Mouse (Mus musculus): ENCODE measurements around the gene Svopl. TPM values are rescaled to one million over a fixed set of nuclear protein-coding genes. Genes with fewer than 3 reads are reported as not detected.
A peak's percentile ranks its signal among the peaks of the same experiment; 100 is the strongest.

Gene Svopl
- total RNA-seq (2015), result not detected in 2 replicates
- not detected in 2 replicates for total RNA-seq (2017)

DNA sequence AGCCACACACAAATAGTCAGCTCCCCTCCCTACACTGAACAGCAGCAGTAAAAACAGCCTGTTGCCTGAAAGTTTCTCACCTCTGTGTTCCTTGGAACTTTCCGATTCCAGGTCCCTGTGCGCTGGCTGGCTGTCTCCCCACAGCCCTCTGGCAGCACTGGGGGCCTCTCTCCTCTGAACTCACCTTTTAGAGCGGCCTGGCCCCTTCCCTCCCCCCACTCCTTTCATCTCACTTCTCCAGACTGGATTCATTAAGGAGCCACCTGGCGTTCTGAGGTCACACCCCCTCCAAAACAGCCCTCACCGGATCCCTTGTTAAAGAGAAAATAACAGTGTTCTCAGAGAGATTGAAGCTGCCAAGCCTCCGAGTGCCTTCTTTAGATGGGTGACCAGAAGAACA is at the start of gene Svopl:
Gene Svopl, minus strand, starts transcription at position 159 of the 400 bp plus-strand sequence.
- ATAC-seq (replicated peaks; ENCODE audit: poor library complexity), result no peak

DNA sequence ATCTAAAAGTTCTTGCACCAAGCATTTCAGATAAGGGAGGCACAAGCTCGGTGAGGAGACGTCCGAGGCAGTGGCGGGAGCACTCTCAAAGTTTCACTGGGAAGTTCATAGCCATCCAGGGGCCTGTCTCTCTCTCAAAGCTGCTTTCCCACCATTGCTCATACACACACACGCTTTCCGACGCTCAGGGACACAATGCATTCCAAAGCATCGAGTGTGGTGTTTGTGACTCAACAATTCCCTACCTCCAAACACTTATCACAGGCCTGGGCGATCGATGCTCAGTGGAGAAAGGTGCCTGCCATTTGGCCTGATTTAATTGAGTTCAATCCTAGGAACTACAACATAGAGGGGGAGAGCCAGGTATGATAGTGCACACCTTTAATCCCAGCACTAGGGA is 47.9 kb upstream of the Svopl start:
- ATAC-seq (replicated peaks; ENCODE audit: poor library complexity), result no peak

DNA sequence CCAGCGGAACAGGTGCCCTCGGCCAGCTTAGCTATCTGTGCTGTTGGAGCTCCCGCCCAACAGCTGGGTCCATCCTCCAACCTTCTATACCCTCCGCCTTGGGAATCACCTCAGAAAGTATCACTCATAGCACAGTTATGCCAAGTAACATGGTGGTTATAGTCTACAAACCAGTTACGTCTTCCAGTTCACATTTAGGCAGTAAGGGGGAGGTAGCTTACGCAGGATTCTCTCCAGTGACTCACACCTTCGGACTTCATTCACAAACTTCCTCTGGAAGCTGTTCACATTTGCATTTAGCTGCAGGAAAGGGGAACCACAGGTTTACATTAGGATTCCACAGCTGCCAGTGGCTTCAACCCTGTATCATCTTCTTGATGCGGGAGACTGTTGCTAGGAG is 45.7 kb upstream of the Svopl start:
- ATAC-seq (replicated peaks; ENCODE audit: poor library complexity), result no peak

GRCm38 (mm10) chr6:38087242-38088026 is 40.6 kb upstream of the Svopl start:
- no peak for ATAC-seq (replicated peaks; ENCODE audit: poor library complexity)

DNA sequence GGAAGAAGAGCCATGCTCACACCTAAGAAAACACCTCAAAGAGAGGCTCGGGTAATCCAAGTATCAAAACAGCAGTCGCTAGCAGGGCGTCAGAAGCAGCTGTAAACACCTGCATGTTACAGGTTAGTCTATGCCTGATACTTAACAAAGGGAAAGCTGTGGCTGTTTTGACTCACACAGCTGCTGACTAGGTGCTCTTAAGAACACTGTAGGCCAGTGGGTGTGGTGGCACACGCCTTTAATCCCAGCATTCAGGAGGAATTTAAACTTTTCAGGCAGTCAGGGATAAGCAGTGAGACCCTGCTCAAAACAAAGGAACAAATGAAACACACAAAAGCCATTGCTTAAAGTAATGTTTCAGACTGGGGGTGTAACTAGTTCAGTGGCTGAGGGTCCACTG is 36.4 kb upstream of the Svopl start:
- no peak for ATAC-seq (replicated peaks; ENCODE audit: poor library complexity)

DNA sequence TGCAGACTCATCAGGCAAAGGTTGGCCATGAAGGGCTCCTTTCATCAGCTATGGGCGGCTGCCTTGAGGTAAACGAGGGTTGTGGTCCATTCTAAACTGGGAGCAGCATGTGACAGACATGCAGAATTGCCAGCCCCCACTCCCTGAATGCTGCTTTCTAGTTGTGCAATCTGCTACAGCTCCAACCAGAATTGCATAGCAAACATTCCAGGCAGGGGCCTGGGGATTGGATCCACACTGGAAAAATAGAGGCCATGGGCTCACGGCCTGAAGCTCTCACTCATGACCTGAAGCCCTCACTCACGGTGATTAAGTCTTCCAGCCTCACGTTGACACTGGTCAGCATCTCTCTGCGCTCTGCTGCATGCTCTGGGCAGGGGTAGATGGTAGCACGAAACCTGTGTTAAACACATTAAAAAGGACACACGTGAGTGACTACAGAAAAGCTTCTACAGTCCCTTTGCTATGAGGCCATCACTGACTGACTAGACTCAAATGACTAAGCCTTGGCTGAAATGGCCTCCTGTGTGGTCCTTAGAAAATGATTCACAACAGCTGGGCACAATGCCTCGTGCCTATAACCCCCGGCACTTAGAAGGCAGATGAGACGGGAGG is 35.0 kb upstream of the Svopl start:
- no peak for ATAC-seq (replicated peaks; ENCODE audit: poor library complexity)

- ATAC-seq (replicated peaks; ENCODE audit: poor library complexity), result no peak
These were observed 33.6 kb upstream of the Svopl start for GRCm38 (mm10) chr6:38080364-38080763.

DNA sequence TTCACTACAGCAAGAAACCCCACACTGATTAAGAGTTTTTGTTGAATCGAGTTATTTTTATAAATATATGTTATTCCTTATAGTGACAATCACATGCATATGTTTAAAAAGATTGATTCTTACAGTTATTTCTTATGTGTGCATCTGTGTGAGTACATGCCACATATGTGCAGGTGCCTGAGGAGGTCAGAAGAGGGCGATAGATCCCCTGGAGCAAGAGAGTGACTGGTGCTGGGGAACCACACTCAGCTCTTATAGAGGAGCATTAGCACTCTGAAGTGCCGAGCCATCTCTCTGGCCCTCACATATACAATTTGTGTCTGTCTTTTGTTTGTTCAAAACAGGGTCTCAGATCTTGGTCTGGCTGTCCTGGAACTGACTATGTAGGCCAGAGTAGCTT is 26.8 kb upstream of the Svopl start:
- ATAC-seq (replicated peaks; ENCODE audit: poor library complexity), result no peak

- ATAC-seq (replicated peaks; ENCODE audit: poor library complexity), result peak; percentile 64
These were observed 25.5 kb upstream of the Svopl start for GRCm38 (mm10) chr6:38072137-38072796.

GRCm38 (mm10) chr6:38071256-38071655 is 24.5 kb upstream of the Svopl start:
- peak; percentile 39; the same call in 1 of the 2 replicates for ATAC-seq (replicated peaks; ENCODE audit: poor library complexity)

- ATAC-seq (replicated peaks; ENCODE audit: poor library complexity), result peak; percentile 92
These were observed 19.4 kb upstream of the Svopl start for GRCm38 (mm10) chr6:38066215-38066614.

DNA sequence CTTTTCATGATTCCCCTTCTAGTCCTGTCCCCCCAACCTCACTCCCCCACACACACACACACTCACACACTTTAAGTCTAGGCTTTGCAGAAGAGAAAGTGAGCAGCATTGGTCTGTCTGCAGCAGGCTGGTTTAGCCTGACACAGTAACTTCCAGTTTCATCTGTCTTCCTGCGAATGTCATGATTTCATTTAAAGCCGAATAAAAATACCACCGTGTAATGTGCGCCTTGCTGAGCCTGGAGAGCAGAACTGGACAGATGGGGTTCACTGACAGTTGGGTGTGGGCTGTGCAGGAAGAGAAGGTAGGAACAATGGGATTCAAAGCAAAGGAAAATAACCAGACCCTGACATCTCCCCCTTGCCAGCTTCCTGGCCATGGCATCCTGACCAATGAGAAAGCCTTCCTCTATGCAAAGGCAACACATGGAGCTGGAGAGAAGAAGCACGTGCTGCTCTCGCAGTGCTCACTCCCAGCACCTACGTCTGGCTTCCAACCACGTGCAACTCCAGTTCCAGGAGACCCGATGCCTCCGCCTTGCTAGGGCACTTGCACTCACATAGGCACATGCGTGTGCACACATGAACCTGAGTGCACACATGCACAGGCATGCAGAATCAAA is 18.8 kb upstream of the Svopl start:
- peak; percentile 62 for ATAC-seq (replicated peaks; ENCODE audit: poor library complexity)

DNA sequence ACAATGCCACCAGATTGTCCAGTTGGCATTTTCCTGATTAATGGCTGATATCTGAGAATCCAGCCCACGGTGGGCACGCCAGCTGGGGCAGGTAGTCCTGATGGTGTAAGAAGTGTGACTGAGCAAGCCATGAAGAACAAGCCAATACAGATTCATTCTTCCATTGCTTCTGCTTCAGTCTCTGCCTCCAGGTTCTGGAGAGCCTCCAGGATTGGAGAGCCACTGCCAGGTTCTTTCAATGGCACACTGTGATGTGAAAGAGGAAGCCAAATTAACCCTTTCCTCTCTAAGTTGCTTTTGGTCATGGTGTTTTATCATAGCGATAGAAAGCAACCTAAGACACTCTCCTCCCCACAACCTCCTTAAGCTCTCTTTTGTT is 18.3 kb upstream of the Svopl start:
- ATAC-seq (replicated peaks; ENCODE audit: poor library complexity), result peak; percentile 24; the same call in 1 of the 2 replicates

- ATAC-seq (replicated peaks; ENCODE audit: poor library complexity), result peak; percentile 17; the same call in 1 of the 2 replicates
These were observed 17.8 kb upstream of the Svopl start for GRCm38 (mm10) chr6:38064621-38065020.

DNA sequence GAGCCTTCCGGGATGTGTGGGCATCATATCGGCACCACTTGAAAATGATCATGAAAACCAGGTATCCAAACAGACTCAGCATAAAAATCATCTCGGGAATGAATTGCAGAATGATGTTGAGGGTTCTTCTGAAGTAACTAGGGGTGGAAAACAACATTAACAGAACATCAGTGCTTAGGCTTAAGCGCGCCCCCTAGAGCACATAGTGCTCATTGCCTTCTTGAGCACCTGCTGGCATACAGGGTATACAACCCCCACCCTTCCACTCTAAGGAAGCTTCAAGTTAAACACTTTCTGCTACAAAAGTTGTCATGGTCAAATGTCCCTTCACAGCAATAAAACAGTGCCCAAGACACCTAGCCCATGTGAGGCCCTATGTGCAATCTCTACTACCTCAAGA is 12.0 kb upstream of the Svopl start:
- peak; percentile 54; the same call in 1 of the 2 replicates for ATAC-seq (replicated peaks; ENCODE audit: poor library complexity)

- ATAC-seq (replicated peaks; ENCODE audit: poor library complexity), result peak; percentile 23; the same call in 1 of the 2 replicates
These were observed 8.9 kb upstream of the Svopl start for GRCm38 (mm10) chr6:38055471-38056330.

- no peak for ATAC-seq (replicated peaks; ENCODE audit: poor library complexity)
These were observed 2.8 kb upstream of the Svopl start for GRCm38 (mm10) chr6:38049601-38050000.

DNA sequence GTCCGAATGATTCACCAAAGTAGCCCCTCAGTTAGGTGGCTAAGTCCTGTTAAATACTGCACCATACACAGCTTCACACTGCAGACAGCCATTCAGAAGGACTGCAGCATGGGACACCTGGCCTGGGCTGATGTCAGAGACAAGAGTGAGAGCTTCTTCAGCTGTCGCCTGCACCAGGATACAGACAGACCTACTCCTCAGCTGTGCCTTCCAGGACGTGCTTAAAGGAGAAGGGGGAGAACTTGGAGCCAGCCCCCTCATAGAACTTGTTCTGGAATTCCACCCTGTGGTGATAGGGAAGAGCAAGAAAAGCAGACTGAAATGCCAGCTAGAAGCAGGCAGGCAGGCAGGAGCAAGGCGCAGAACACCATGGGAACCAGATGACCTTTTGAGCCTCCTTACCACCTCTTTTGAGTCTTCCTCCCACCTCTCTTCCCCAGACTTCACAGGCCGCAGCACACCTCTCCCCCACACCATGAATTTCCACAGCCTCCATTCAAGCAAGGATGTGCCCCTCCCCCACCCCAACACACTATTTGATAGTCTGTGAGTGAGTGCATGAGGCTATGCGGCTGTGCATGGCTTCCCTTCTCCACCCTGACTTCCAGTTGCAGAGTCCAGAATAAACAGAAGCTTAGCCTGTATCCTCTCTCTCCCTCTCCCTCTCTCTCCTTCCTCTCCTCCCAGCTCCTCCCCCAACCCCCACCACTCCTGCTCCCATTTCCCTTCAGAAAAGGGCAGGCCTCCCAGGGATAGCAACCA is 2.2 kb upstream of the Svopl start:
- ATAC-seq (replicated peaks; ENCODE audit: poor library complexity), result no peak

GRCm38 (mm10) chr6:38048003-38048402 is 1.2 kb upstream of the Svopl start:
- ATAC-seq (replicated peaks; ENCODE audit: poor library complexity), result no peak
